Mouse (Mus musculus) bone marrow, adult 2 months (tissue): ENCODE data around the gene Dll1.

Source experiments
- CTCF ChIP-seq: fragments of 200-500 bp; IDR thresholded peaks from 2 replicates; pipeline ENCODE4 v1.5.1; 2011; ENCODE audit warnings: low read length, control low read depth; ENCODE audit not compliant: control insufficient read depth, insufficient read depth
- POLR2A ChIP-seq: fragments of 200-500 bp; IDR thresholded peaks from 2 replicates; pipeline ENCODE4 v1.6.1; 2011; ENCODE audit warnings: low read depth, mild to moderate bottlenecking, control low read depth, low read length, borderline replicate concordance; ENCODE audit not compliant: control insufficient read depth

DNA sequence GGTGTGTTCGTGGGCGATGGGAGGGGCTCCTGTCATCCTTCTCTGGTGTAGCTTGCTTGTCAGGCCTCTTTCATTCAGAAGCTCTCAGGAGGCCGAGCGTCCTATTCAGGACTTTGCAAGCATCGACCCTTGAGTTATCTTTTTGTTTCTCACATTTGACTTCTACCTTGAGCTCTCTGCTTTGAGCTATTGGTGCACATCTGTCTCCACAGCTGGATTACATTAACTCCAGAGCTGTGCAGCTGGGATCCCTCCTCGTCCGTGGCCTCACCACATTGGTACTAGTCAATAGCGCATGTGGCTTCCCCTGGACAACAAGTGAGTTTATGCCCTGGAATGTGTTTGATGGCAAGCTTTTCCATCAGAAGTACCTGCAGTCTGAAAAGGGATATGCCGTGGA lies 46.0 kb upstream of the Dll1 start:
- TF ChIP-seq CTCF (no peak), POLR2A (no peak)
